Mouse (Mus musculus) urinary bladder, adult 2 months (tissue): ENCODE results near the gene Prap1. TPM values are rescaled to one million over a fixed set of nuclear protein-coding genes. Genes with fewer than 3 reads are reported as not detected.
"Not testable (repeated sequence)": the region's sequence is repeated elsewhere in the genome, so short reads cannot be mapped to it uniquely, and the experiment has no call there.

Source experiments
- DNase-seq: peaks from one replicate; pipeline ENCODE4 v3.0.0; 2022; ENCODE audit warnings: low spot score
- polyA plus RNA-seq: library from polyadenylated mRNA; depleted of rRNA; stranded (reverse); fragments of >200 nt; gene quantifications from 2 replicates; pipeline ENCODE4 v1.2.3, GENCODE M21; 2012

The Prap1 gene
- polyA plus RNA-seq, 1 experiment: 3.3 TPM

- no peak for DNase-seq
Observed at GRCm38 (mm10) chr7:140082242-140082678, 10.9 kb upstream of the Prap1 start, which contains the start of gene Caly. TSS of gene Caly (minus strand) at chr7:140082548.

GRCm38 (mm10) chr7:140090601-140091000, 2.6 kb upstream of the Prap1 start:
- DNase-seq: no peak

- DNase-seq: no peak
Observed at GRCm38 (mm10) chr7:140094954-140095353, 1.8 kb downstream of the Prap1 start.

GRCm38 (mm10) chr7:140095556-140095955, 2.4 kb downstream of the Prap1 start:
- DNase-seq: no peak

GRCm38 (mm10) chr7:140096055-140096454, 2.9 kb downstream of the Prap1 start:
- DNase-seq: no peak

GRCm38 (mm10) chr7:140098466-140098865, 5.3 kb downstream of the Prap1 start:
- DNase-seq: no peak

- DNase-seq: no peak
Observed at GRCm38 (mm10) chr7:140101498-140101897, 8.3 kb downstream of the Prap1 start.

- DNase-seq: peak; percentile 77
Observed at GRCm38 (mm10) chr7:140101993-140102860, 9.0 kb downstream of the Prap1 start, which contains the start of gene Fuom. TSS of gene Fuom (minus strand) at chr7:140102441.

GRCm38 (mm10) chr7:140104009-140104408, 10.8 kb downstream of the Prap1 start:
- no peak for DNase-seq

- no peak for DNase-seq
Observed at GRCm38 (mm10) chr7:140111943-140112342, 18.7 kb downstream of the Prap1 start.

- no peak for DNase-seq
Observed at GRCm38 (mm10) chr7:140115583-140116328, 22.6 kb downstream of the Prap1 start, which contains the start of gene Paox. TSS of gene Paox (plus strand) at chr7:140115799.

- peak; percentile 71 for DNase-seq
Observed at GRCm38 (mm10) chr7:140116329-140117054, 23.3 kb downstream of the Prap1 start, which contains the start of gene Echs1. TSS of gene Echs1 (minus strand) at chr7:140116476.

GRCm38 (mm10) chr7:140120484-140120883, 27.3 kb downstream of the Prap1 start:
- DNase-seq: no peak

- no peak for DNase-seq
Observed at GRCm38 (mm10) chr7:140121338-140121910, 28.2 kb downstream of the Prap1 start.

- DNase-seq: no peak
Observed at GRCm38 (mm10) chr7:140122765-140123164, 29.6 kb downstream of the Prap1 start.

- DNase-seq: no peak
Observed at GRCm38 (mm10) chr7:140124382-140124781, 31.2 kb downstream of the Prap1 start.

GRCm38 (mm10) chr7:140125278-140126021, 32.3 kb downstream of the Prap1 start:
- DNase-seq: peak; percentile 74

GRCm38 (mm10) chr7:140126022-140126350, 32.8 kb downstream of the Prap1 start:
- no peak for DNase-seq

GRCm38 (mm10) chr7:140126934-140127333, 33.7 kb downstream of the Prap1 start:
- DNase-seq: no peak

- no peak for DNase-seq
Observed at GRCm38 (mm10) chr7:140127911-140128310, 34.7 kb downstream of the Prap1 start.

GRCm38 (mm10) chr7:140132184-140132583, 39.0 kb downstream of the Prap1 start:
- DNase-seq: not testable (repeated sequence)
